Mouse (Mus musculus): ENCODE measurements around the gene Lpp.

GRCm38 (mm10) chr16:24737362-24738057 is 344.2 kb downstream of the Lpp start:
- no peak for TF ChIP-seq CTCF (IDR thresholded peaks at IDR 0.05; ENCODE audit: borderline replicate concordance, control insufficient read depth, extremely low read depth, insufficient read depth, low read length, poor library complexity)
- TF ChIP-seq POLR2A (IDR thresholded peaks at IDR 0.05; ENCODE audit: control insufficient read depth, extremely low read depth, insufficient read depth, low read length, poor library complexity) = no peak

Measured in thymus, adult 2 months (tissue).